Mouse (Mus musculus) monocyte, adult 5-6 weeks (primary cell): ENCODE measurements around the gene Klhl9. TPM values are rescaled to one million over a fixed set of nuclear protein-coding genes. Genes with fewer than 3 reads are reported as not detected.
A peak's percentile ranks its signal among the peaks of the same experiment; 100 is the strongest.
"Not testable (repeated sequence)": the region's sequence is repeated elsewhere in the genome, so short reads cannot be mapped to it uniquely, and the experiment has no call there.

Experiments used
- ATAC-seq: fragments of 153-309, 156-312 bp; replicated peaks from 2 replicates; pipeline ENCODE4 v1.8.0; 2017; ENCODE audit warnings: mild to moderate bottlenecking; ENCODE audit not compliant: low TSS enrichment, insufficient number of reproducible peaks, severe bottlenecking, poor library complexity, low FRiP score
- total RNA-seq: library from RNA; stranded (forward); fragments of 200-1000, 200-491, 200-594 nt; gene quantifications from 3 replicates; pipeline ENCODE4 v1.2.3, GENCODE M21; 2017

Gene Klhl9
- total RNA-seq, result 43.5 to 56.6 TPM (median 49.0 TPM) in 3 replicates

DNA sequence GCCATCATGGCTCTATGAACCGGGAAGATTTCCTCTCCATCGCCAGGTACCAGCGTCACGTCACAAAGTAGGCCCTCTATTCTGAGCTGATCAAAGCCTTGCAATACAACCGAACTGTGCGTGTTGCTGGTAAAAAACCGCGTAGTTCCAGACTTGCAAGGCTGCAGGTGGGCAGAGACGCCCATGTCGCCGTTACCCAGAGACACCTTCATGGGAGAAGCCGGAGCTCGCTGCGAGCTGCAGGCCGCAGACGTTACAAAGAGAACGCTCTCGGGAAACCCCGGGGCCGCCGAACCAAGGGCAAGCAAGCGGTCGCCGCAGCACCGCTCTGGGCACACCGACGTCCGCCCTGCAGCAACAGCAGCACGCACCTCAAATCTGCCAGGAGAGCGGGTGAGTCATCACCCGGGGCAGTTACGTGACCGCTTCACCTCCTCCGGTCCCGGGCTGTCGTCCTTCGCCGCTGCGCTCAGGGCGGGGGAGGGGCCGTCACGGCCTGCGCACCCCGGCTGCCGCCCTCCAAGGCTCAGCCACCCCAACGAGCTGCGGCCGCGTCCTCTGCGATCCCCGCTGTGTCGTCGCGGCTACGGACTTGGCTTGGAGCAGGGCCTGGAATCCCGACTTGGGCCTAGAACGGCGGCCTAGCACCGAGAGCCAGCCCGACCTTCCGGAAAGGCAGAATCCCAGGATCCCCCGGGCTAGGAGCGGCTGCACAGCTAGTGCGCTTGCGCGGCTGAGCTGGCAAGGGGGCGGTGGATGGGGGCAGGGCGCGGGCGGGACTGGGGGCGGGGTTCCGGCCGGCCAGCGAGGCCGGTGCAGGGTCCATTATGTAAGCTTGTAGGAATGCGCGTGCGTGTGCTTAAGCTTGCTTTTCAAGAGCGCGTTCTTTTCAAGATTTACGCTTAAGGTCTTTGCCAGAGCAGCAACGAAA, at the start of gene Klhl9, which contains the start of gene Gm26566:
Gene Klhl9 (minus strand): TSS at position 675 of the 931 bp plus-strand sequence.
Gene Gm26566 (plus strand): TSS at position 15 of the 931 bp plus-strand sequence.
- ATAC-seq, result peak; percentile 82

DNA sequence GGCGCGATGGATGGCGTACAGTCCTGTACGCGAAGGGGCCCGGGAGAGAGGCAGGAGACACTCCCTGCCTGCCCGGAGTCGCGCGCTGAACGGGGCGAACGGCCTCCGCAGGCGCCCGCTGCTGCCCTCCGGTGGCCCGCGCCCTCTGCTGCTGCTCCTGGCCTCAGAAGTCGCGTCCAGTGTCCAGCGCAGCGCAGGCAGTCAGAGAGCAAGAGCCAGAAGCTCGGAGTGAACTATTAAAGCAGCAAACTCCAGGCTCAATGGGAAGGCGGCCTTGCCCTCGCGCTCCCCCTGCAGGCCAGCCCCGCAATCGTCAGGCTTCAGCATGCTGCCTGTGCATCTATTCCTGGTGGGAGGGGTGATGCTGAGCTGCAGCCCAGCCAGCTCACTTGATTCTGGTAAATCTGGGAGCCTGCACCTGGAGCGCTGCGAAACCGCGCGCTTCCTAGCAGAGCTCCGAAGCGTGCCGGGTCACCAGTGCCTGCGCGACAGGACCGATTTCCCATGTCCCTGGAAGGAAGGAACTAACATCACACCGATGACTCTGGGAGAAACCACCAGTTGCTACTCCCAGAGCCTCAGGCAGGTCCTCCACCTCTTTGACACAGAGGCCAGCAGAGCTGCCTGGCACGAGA, 41.2 kb upstream of the Klhl9 start:
- ATAC-seq, result 0 out of 2 replicates have a peak, but pooled peaks have one; percentile 68

DNA sequence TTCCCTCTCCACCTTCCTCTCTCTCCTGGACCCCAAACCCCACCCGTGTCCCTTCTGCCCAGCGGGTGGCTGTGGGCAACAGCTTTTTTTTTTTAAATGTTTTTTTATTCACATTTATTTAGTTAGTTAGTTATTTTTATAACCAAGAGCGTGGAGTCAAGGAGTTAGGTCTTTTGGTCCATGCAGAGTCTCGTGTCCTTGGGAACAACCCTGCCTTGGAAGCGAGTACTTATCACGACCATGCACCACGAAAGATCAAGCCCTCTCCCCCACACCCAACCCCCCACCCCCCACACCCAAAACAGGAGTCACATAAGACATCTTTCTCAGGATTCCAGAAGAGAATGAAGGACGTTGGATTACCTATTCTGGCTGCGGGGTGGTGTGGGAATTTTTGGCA, 40.1 kb upstream of the Klhl9 start:
- ATAC-seq, result not testable (repeated sequence)

DNA sequence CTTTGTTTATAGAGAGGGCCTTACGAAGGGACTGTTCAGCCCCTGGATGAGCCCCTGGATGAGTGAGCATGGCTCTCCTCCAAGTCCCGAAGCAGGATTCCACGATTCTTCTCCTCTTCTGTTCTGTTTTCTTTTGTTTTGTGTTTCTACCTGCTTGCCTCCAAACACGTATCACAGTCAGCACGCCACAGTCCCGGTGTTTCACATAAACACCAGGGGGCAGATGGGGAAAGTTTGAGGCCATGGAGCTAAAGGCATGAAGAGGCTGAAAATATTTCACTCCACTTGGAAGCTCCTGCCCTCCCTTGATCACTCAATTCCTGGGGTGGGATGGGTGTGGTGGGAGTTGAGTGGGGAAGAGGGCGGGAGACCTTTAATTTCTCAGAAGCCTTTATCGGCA, 39.5 kb upstream of the Klhl9 start:
- ATAC-seq, result not testable (repeated sequence)

DNA sequence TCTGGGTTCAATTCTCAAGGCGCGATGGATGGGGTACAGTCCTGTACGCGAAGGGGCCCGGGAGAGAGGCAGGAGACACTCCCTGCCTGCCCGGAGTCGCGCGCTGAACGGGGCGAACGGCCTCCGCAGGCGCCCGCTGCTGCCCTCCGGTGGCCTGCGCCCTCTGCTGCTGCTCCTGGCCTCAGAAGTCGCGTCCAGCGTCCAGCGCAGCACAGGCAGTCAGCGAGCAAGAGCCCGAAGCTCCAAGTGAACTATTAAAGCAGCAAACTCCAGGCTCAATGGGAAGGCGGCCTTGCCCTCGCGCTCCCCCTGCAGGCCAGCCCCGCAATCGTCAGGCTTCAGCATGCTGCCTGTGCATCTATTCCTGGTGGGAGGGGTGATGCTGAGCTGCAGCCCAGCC, 38.2 kb upstream of the Klhl9 start:
- not testable (repeated sequence) for ATAC-seq

DNA sequence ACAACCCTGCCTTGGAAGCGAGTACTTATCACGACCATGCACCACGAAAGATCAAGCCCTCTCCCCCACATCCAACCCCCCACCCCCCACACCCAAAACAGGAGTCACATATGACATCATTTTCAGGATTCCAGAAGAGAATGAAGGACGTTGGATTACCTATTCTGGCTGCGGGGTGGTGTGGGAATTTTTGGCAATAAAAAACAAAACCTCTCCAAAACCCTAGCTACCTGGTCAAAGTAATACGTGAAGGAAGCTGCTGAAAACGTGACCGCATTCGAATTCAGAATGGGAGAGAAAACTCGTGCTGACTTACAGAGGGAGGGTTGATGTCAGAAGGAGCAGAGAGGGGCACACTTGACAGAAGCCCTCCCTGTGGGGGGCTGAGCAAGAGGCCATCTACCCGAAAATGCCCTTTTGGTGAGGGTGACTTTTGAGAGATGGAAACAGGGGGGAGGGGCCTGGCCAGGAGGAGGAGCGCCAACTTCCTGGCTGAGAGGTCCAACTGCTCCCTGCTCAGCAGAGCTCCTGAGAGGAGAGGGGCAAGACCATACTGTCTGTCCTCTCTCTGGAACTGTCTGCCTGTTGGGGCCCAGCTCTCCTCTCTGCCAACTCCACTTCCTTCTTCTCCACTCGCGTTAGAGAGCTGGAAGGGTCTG, 37.5 kb upstream of the Klhl9 start, which contains the start of gene Gm13283:
Gene Gm13283 (plus strand): TSS at position 510 of the 659 bp plus-strand sequence.
- not testable (repeated sequence) for ATAC-seq

DNA sequence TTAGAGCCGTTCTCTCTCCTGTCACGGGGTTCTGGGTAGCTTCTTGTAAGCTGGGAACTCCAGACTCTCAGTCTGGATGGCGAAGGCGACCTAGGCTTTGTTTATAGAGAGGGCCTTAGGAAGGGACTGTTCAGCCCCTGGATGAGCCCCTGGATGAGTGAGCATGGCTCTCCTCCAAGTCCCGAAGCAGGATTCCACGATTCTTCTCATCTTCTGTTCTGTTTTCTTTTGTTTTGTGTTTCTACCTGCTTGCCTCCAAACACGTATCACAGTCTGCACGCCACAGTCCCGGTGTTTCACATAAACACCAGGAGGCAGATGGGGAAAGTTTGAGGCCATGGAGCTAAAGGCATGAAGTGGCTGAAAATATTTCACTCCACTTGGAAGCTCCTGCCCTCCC, 36.5 kb upstream of the Klhl9 start:
- not testable (repeated sequence) for ATAC-seq

DNA sequence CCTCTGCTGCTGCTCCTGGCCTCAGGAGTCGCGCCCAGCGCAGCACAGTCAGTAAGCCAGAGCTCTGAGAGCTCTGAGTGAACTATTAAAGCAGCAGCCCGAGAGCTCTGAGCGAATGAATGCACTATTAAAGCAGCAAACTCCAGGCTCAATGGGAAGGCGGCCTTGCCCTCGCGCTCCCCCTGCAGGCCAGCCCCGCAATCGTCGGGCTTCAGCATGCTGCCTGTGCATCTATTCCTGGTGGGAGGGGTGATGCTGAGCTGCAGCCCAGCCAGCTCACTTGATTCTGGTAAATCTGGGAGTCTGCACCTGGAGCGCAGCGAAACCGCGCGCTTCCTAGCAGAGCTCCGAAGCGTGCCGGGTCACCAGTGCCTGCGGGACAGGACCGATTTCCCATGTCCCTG, 35.4 kb upstream of the Klhl9 start:
- ATAC-seq, result peak; percentile 100

DNA sequence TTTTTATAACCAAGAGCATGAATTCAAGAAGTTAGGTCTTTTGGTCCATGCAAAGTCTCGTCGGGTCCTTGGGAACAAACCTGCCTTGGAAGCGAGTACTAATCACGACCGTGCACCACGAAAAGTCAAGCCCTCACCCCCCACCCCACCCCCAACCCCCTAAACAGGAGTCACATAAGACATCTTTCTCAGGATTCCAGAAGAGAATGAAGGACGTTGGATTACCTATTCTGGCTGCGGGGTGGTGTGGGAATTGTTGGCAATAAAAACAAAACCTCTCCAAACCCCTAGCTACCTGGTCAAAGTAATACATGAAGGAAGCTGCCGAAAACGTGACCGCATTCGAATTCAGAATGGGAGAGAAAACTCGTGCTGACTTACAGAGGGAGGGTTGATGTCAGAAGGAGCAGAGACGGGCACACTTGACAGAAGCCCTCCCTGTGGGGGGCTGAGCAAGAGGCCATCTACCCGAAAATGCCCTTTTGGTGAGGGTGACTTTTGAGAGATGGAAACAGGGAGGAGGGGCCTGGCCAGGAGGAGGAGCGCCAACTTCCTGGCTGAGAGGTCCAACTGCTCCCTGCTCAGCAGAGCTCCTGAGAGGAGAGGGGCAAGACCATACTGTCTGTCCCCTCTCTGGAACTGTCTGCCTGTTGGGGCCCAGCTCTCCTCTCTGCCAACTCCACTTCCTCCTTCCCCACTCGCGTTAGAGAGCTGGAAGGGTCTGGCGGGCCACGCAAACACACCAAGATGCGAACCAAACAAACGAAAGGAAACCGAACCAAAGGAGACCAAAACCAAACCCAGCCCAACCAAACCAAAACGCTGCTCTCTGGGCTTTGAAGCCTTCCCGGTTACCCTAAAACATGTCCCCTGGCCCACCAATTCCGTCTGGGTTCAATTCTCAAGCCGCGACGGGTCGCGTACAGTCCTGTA, 34.6 kb upstream of the Klhl9 start:
- ATAC-seq, result not testable (repeated sequence)

DNA sequence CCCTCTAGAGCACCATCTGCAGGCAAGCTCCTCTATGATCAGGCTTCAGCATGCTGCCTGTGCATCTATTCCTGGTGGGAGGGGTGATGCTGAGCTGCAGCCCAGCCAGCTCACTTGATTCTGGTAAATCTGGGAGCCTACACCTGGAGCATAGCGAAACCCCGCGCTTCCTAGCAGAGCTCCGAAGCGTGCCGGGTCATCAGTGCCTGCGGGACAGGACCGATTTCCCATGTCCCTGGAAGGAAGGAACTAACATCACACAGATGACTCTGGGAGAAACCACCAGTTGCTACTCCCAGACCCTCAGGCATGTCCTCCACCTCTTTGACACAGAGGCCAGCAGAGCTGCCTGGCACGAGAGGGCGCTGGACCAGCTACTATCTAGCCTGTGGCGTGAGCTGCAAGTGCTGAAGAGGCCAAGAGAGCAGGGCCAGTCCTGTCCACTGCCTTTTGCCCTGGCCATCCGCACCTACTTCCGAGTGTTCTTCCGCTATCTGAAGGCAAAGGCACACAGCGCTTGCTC, 32.6 kb upstream of the Klhl9 start, which contains the start of gene Gm13271:
Gene Gm13271 (plus strand): TSS at position 51 of the 523 bp plus-strand sequence.
- not testable (repeated sequence) for ATAC-seq

DNA sequence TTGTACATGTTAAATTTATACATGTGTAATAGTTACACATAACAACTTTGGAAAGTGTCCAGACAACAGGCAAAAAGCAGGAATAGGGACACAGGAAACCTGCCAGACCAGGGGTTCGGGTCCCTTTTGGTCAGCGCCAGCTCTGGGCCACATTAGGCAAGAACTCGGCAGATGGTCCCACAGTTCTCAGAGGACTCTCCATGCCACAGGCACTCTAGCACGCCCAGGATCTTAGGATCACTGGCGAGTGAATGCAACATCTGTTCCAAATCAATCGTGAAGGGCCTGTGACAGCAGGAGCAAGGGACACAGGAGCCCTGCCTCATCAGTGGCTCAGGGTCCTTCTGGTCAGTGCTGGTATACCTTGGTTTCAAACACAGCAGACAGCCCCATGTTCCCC, 27.7 kb upstream of the Klhl9 start:
- ATAC-seq, result no peak

DNA sequence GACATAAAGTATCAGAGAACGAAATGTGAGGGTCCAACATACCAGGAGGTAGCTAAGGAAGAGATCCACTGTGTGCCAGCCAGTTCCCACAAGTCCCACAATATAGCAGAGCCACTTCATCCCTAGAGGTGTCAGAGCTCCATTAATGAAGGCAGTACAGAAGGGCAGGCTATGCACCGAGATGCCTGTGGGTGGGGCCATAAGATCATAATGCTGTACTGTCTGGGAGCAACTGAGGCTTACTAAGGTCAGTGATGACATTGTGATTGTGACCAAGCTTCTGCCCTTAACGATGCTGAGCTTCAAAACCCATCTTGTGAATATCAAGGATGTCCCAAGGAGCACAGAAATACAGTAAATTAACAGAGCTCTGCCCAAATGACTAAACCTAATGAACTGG, 21.9 kb upstream of the Klhl9 start:
- no peak for ATAC-seq

DNA sequence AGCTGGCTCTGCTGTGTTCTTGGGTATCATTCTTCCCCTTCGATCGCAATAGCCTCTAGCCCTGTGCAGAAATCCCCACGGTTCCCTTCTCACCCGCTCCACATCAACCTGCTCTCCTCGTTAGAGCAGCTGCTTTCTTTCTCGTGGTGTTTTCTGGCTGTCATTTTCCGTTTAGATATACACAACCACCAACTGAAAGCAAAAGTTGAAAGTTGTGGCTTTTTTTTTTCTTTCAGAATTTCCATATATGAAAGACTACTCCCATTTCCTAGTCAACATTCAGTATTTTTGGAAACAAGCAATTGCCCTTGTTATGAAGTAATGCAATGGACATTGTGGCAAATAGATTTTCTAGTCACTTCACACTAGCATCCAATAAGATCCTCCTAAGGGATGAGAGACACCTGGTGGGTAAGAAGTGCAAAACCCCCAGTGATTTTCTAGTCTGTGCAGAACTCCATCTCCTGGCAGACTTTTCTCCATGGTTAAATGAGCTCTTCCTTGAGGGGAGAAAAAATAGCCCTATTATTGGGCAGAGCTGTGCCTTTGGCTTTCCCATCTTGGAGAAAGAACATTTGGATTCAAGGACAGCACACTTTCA, 20.6 kb upstream of the Klhl9 start:
- ATAC-seq, result no peak

DNA sequence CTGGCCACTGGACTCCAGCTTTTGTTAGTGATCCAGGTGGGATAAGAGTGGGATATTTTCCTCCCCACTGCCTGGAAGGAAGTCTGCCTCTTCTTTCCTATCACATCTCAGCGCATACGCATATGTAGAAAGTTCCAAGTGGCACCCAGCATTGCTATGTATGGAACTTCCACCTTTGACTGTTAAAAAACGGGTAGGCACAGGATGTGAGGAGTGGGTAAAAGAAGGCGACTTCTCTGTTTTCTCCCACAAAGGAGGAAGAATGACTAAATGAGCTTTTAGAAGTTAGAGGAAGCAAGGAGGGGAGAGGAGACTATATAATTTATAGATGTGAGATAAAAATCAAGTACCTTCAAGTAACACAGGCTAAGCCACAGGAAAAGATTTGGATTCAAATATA, 19.2 kb upstream of the Klhl9 start:
- ATAC-seq, result no peak

DNA sequence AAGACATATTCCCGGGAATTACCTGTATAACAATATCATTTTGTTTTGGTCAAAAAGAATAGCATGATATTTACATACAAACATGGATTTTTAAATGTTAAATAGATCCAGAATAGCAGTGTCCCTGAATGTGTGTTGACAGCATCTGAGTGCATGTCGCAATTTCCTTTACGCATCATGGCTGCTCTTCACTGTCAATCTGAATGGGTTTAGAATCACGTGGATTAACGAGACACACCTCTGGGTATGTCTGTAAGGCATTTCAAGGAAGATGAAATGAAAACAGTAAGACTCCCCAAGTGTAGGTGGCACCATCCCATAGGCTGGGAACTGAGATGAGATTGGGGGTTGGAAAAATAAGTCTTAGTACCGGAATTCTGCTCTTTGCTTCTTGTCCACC, 16.8 kb upstream of the Klhl9 start:
- ATAC-seq, result peak; percentile 67; the same call in 1 of the 2 replicates

DNA sequence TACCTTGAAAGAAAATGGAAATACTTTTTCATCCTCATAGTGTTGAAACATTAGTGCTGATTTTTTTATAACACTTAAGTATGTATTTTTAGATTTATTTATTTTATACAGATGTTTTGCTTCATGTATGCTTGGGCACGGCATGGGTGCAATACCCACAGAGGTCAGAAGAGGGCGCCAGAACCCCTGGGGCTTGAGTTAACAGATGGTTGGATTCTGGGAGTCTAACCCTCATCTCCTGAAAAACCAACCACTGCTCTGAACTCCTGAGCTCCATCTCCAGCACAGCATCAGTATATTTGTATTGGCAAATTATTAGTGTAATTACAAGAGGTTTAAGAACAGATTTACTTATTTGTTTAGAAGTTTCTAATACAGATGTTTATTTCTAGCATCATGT, 16.2 kb upstream of the Klhl9 start:
- ATAC-seq, result peak; percentile 83; the same call in 1 of the 2 replicates

DNA sequence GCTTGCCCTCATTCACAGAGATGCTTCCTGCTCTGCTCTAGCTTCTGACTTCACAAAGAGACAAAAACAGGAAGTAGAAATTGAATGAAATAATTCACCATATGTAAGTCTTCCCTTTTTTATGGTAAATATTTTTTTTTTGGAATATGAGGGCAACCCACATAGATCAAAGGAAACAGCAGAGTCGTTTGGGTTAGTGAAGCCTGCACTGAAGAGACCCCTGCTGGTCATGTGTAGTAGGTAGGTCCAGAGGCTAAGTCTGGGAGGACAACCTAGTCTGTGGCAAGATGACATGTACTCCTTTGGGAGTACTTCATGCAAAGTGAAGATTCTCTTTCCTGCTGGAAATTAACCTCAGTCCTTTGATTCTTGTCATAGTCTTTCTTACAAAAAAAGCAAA, 5.1 kb upstream of the Klhl9 start:
- peak; percentile 80 for ATAC-seq
